Mouse (Mus musculus): ENCODE results near the gene Gna15.

GRCm38 (mm10) chr10:81553232-81553631, 29.2 kb upstream of the Gna15 start:
- TF ChIP-seq CTCF (IDR thresholded peaks at IDR 0.05; ENCODE audit: extremely low read depth, insufficient read depth, insufficient read length, insufficient replicate concordance), result peak; percentile 37; the same call in 1 of the 2 replicates
- no peak for TF ChIP-seq POLR2A (IDR thresholded peaks at IDR 0.05; ENCODE audit: low read depth, low read length)

Data from spleen, adult 2 months (tissue).